Mouse (Mus musculus) embryo, embryonic 10 days (tissue): ENCODE data around the gene Gm11011.

ENCODE experiments used
- DNase-seq: peaks from one replicate; pipeline ENCODE4 v3.0.0-alpha.2; 2015; ENCODE audit warnings: low spot score

Gene Gm11011

GRCm38 (mm10) chr2:169589697-169590096 is 2.2 kb upstream of the Gm11011 start:
- no peak for DNase-seq

- DNase-seq, result no peak
Observed at GRCm38 (mm10) chr2:169586688-169587087, 857 bp downstream of the Gm11011 start.

- DNase-seq, result no peak
Observed at GRCm38 (mm10) chr2:169585631-169586285, 1.8 kb downstream of the Gm11011 start.

GRCm38 (mm10) chr2:169584745-169585456 is 2.6 kb downstream of the Gm11011 start:
- no peak for DNase-seq

GRCm38 (mm10) chr2:169583476-169583875 is 4.1 kb downstream of the Gm11011 start:
- DNase-seq, result no peak

- DNase-seq, result no peak
Observed at GRCm38 (mm10) chr2:169577508-169578196, 9.9 kb downstream of the Gm11011 start.

GRCm38 (mm10) chr2:169570063-169570462 is 17.5 kb downstream of the Gm11011 start:
- DNase-seq, result no peak

- DNase-seq, result no peak
Observed at GRCm38 (mm10) chr2:169566159-169566558, 21.4 kb downstream of the Gm11011 start.

- no peak for DNase-seq
Observed at GRCm38 (mm10) chr2:169565751-169566150, 21.8 kb downstream of the Gm11011 start.

- DNase-seq, result no peak
Observed at GRCm38 (mm10) chr2:169545674-169546073, 41.9 kb downstream of the Gm11011 start.

- DNase-seq, result no peak
Observed at GRCm38 (mm10) chr2:169538906-169539305, 48.6 kb downstream of the Gm11011 start.
